Mouse (Mus musculus) brain, embryonic 14.5 days (tissue): ENCODE measurements around the gene Psmg3.

ENCODE experiments used
- CTCF ChIP-seq: fragments of 200-500 bp; IDR thresholded peaks from 2 replicates; pipeline ENCODE4 v1.5.1; 2012; ENCODE audit warnings: inconsistent platforms, mild to moderate bottlenecking, moderate library complexity, borderline replicate concordance; ENCODE audit not compliant: insufficient read depth, insufficient read length; ENCODE audit errors: extremely low read depth
- POLR2A ChIP-seq: fragments of 200-500 bp; IDR thresholded peaks from 2 replicates; pipeline ENCODE4 v1.6.1; 2012; ENCODE audit warnings: mild to moderate bottlenecking, inconsistent platforms, borderline replicate concordance; ENCODE audit not compliant: poor library complexity, insufficient read depth, insufficient read length, severe bottlenecking; ENCODE audit errors: extremely low read depth

DNA sequence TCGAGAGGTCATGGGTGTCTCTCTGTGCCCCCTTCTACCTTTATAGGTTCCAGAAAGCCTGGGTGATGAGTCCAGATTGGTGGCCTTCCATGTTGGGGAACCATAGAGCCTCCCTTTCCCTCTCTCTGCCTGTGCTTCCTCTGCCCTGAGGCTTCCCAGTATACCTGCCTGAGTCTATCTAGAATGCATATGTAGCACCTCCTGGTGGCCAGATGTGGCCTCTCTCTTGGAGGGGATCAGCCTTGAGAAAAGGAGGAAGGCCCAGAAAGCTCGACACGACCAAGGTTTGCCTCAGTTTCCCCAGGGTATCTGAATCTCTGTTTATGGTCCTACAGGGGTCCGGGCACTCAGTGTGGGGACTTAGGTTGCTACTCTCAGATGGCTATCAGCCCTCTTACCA is 7.9 kb downstream of the Psmg3 start:
- peak; percentile 64; the same call in 1 of the 2 replicates for TF ChIP-seq CTCF
- TF ChIP-seq POLR2A: no peak
